Mouse (Mus musculus) gastrocnemius, adult 8-10 months (tissue): ENCODE measurements around the gene She. TPM values are rescaled to one million over a fixed set of nuclear protein-coding genes. Genes with fewer than 3 reads are reported as not detected.
"Not testable (repeated sequence)": the region's sequence is repeated elsewhere in the genome, so short reads cannot be mapped to it uniquely, and the experiment has no call there.

Experiments
- DNase-seq, 2 experiments: peaks; one replicate each; pipeline ENCODE4 v3.0.0; 2022; ENCODE audit warnings: low spot score in 2 of 2
- total RNA-seq, 4 experiments: library from RNA; stranded (reverse); gene quantifications; 2 replicates each; pipeline ENCODE4 v1.2.4; 2022

She gene
- total RNA-seq = 1 to 10 TPM; 2.8 to 3.8 (median 3.3) TPM

- no peak for DNase-seq
These were observed at the start of gene She for GRCm38 (mm10) chr3:89830815-89831591. TSS of gene She (plus strand) at chr3:89831370.

GRCm38 (mm10) chr3:89781640-89782039 lies 49.5 kb upstream of the She start:
- DNase-seq = no peak

- DNase-seq = peak; percentile 79 to 85
These were observed 46.0 kb upstream of the She start for GRCm38 (mm10) chr3:89784991-89785753.

- DNase-seq = no peak
These were observed 44.9 kb upstream of the She start for GRCm38 (mm10) chr3:89786275-89786674.

GRCm38 (mm10) chr3:89788680-89789352 lies 42.4 kb upstream of the She start:
- DNase-seq = no peak

GRCm38 (mm10) chr3:89794616-89795015 lies 36.6 kb upstream of the She start:
- no peak for DNase-seq

- no peak for DNase-seq
These were observed 35.4 kb upstream of the She start for GRCm38 (mm10) chr3:89795746-89796145.

- no peak for DNase-seq
These were observed 34.8 kb upstream of the She start for GRCm38 (mm10) chr3:89796358-89796757.

- no peak for DNase-seq
These were observed 32.7 kb upstream of the She start for GRCm38 (mm10) chr3:89798518-89798917.

- no peak for DNase-seq
These were observed 31.7 kb upstream of the She start for GRCm38 (mm10) chr3:89799476-89799875.

GRCm38 (mm10) chr3:89800078-89800477 lies 31.1 kb upstream of the She start:
- not testable (repeated sequence) for DNase-seq

GRCm38 (mm10) chr3:89800774-89801506 lies 30.2 kb upstream of the She start:
- no peak for DNase-seq

- no peak for DNase-seq
These were observed 29.7 kb upstream of the She start for GRCm38 (mm10) chr3:89801507-89801847.

GRCm38 (mm10) chr3:89802876-89803275 lies 28.3 kb upstream of the She start:
- DNase-seq = no peak

- DNase-seq = no peak
These were observed 26.0 kb upstream of the She start for GRCm38 (mm10) chr3:89805179-89805578.

GRCm38 (mm10) chr3:89806751-89807150 lies 24.4 kb upstream of the She start:
- DNase-seq = no peak

GRCm38 (mm10) chr3:89807171-89807570 lies 24.0 kb upstream of the She start:
- DNase-seq = no peak

GRCm38 (mm10) chr3:89807881-89808280 lies 23.3 kb upstream of the She start:
- no peak for DNase-seq

- no peak for DNase-seq
These were observed 22.5 kb upstream of the She start for GRCm38 (mm10) chr3:89808638-89809037.

GRCm38 (mm10) chr3:89810841-89811240 lies 20.3 kb upstream of the She start:
- no peak for DNase-seq

GRCm38 (mm10) chr3:89812166-89812565 lies 19.0 kb upstream of the She start:
- DNase-seq = no peak

GRCm38 (mm10) chr3:89814051-89814450 lies 17.1 kb upstream of the She start:
- no peak for DNase-seq
